Mouse (Mus musculus): ENCODE results near the gene Wsb1. TPM values are rescaled to one million over a fixed set of nuclear protein-coding genes. Genes with fewer than 3 reads are reported as not detected.
"Not testable (repeated sequence)": the region's sequence is repeated elsewhere in the genome, so short reads cannot be mapped to it uniquely, and the experiment has no call there.

Wsb1 gene
- total RNA-seq, 2 experiments from 2014 or later: 103 to 134 TPM

GRCm38 (mm10) chr11:79273039-79273438 lies 18.6 kb upstream of the Wsb1 start:
- no peak for DNase-seq (ENCODE audit: low spot score in 2 of 2)

- no peak for DNase-seq (ENCODE audit: low spot score in 2 of 2)
Observed at GRCm38 (mm10) chr11:79267171-79267570, 12.7 kb upstream of the Wsb1 start.

GRCm38 (mm10) chr11:79264376-79264775 lies 9.9 kb upstream of the Wsb1 start:
- DNase-seq (ENCODE audit: low spot score in 2 of 2): no peak

- not testable (repeated sequence) for DNase-seq (ENCODE audit: low spot score in 2 of 2)
Observed at GRCm38 (mm10) chr11:79260126-79260525, 5.7 kb upstream of the Wsb1 start.

- DNase-seq (ENCODE audit: low spot score in 2 of 2): no peak
Observed at GRCm38 (mm10) chr11:79258738-79259137, 4.3 kb upstream of the Wsb1 start.

- DNase-seq (ENCODE audit: low spot score in 2 of 2): peak; percentile 28 to 30
Observed at GRCm38 (mm10) chr11:79253542-79254390, 705 bp downstream of the Wsb1 start.

GRCm38 (mm10) chr11:79252881-79253541 lies 1.5 kb downstream of the Wsb1 start:
- no peak for DNase-seq (ENCODE audit: low spot score in 2 of 2)

GRCm38 (mm10) chr11:79239024-79239423 lies 15.4 kb downstream of the Wsb1 start:
- no peak for DNase-seq (ENCODE audit: low spot score in 2 of 2)

GRCm38 (mm10) chr11:79238398-79238752 lies 16.1 kb downstream of the Wsb1 start:
- DNase-seq (ENCODE audit: low spot score in 2 of 2): no peak

GRCm38 (mm10) chr11:79237644-79238397 lies 16.6 kb downstream of the Wsb1 start:
- no peak for DNase-seq (ENCODE audit: low spot score in 2 of 2)

- DNase-seq (ENCODE audit: low spot score in 2 of 2): no peak
Observed at GRCm38 (mm10) chr11:79230251-79230570, 24.3 kb downstream of the Wsb1 start.

GRCm38 (mm10) chr11:79229561-79230250 lies 24.8 kb downstream of the Wsb1 start:
- no peak for DNase-seq (ENCODE audit: low spot score in 2 of 2)

GRCm38 (mm10) chr11:79229057-79229504 lies 25.4 kb downstream of the Wsb1 start:
- DNase-seq (ENCODE audit: low spot score in 2 of 2): peak in 1 of 2 experiments; percentile 25

GRCm38 (mm10) chr11:79228089-79228488 lies 26.4 kb downstream of the Wsb1 start:
- no peak for DNase-seq (ENCODE audit: low spot score in 2 of 2)

- no peak for DNase-seq (ENCODE audit: low spot score in 2 of 2)
Observed at GRCm38 (mm10) chr11:79225371-79226155, 28.9 kb downstream of the Wsb1 start.

- DNase-seq (ENCODE audit: low spot score in 2 of 2): peak; percentile 77 to 88
Observed at GRCm38 (mm10) chr11:79224562-79225280, 29.8 kb downstream of the Wsb1 start.

GRCm38 (mm10) chr11:79223420-79223819 lies 31.1 kb downstream of the Wsb1 start:
- DNase-seq (ENCODE audit: low spot score in 2 of 2): no peak

GRCm38 (mm10) chr11:79222661-79223060 lies 31.8 kb downstream of the Wsb1 start:
- DNase-seq (ENCODE audit: low spot score in 2 of 2): no peak

- DNase-seq (ENCODE audit: low spot score in 2 of 2): no peak
Observed at GRCm38 (mm10) chr11:79221641-79222040, 32.8 kb downstream of the Wsb1 start.
